Mouse (Mus musculus) regulatory T cell (primary cell): ENCODE measurements around the gene Mdga1.

Experiments
- in situ Hi-C: fragments of 300-600 bp; cut with MboI, MseI; formaldehyde crosslinking; loops from one replicate; pipeline ENCODE4 v1.15.1; 2025; ENCODE audit warnings: high pct_unique_total_duplicates

The Mdga1 gene

DNA sequence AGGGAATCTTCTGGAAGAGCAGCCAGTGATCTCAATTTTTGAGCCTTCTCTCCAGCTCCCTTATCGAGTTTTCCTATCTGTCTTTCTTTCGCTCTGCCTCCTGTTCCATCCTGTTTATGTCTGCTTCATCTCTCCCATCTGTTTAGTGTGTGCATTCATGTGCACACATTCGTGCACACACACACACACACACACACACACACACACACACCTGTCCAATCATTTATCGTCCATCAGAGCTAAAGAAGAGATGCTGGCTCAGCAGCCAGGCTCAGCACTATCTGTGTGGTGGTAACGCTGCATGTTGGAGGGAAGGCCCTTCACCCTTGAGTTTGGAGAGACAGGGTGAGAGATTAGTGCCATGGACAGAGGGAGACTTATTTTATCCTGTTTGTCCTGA, 13.3 kb upstream of the Mdga1 start:
- in situ Hi-C loops = loop anchor here (10.0 kb wide), 1 partner anchor 462 kb away; no protein-coding TSS in a partner anchor

DNA sequence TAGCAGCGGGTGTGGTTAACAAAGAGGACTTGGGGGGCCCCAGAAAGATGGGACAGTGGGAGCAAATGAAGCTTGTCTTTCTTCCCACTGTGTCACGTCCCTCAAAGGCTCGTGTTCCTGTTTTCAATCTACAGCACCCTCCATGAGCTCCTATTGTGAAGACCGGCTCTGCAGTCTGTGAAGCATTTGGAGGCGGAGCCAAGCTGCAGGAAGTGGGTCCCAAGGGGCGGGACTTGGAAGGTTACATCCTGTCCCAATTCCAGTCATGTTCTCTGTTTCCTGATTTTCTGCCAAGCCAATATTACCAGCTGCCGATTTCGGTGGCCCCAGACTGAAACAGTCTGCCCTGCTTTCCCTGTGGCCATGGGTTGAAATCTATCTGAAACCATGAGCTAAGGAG, 11.7 kb upstream of the Mdga1 start:
- in situ Hi-C loops = loop anchor here (10.0 kb wide), 1 partner anchor 463 kb away; no protein-coding TSS in a partner anchor

GRCm38 (mm10) chr17:29979841-29980240, 10.0 kb upstream of the Mdga1 start:
- in situ Hi-C loops = loop anchor here (10.0 kb wide), 1 partner anchor 465 kb away; no protein-coding TSS in a partner anchor

DNA sequence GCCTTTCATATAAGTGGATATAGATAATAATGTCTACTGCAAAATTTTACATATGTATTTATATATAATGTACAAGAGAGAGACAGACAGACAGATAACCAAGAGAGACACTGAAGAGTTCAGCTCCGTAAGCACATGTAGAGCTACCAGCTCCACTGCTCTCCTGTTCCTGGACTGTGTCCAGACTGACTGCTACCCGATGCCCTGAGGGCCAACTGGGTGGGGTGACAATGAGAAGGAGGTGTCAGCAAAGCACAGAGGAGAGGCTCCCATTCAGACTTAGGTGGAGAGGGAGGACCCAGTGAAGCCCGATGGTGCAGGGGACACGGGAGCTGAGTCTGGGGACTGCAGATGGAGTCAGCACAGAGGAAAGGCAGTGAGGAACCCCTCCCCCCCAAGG, 9.1 kb upstream of the Mdga1 start:
- in situ Hi-C loops = no loop called here

- in situ Hi-C loops = no loop called here
These were observed 5.8 kb upstream of the Mdga1 start for GRCm38 (mm10) chr17:29975731-29976130.

DNA sequence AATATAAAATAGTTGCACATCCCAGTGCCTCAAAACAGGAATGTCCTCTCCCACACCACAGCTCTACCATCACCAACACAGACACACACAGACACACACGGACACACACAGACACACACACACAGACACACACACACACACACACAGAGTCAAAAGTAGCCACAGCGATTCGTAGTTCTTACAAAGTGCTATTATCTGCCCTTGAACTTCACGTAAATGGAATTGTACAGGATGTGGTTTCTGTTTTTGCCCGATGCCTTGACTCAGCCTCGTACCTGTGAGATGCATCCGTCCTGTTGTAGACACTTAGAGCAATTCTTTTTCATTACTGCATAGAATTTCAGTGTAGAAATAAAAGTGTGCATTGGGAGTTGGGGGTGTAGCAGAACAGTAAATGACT, 3.3 kb upstream of the Mdga1 start:
- in situ Hi-C loops = no loop called here

- in situ Hi-C loops = no loop called here
These were observed 2.0 kb upstream of the Mdga1 start for GRCm38 (mm10) chr17:29971761-29972432.

- in situ Hi-C loops = no loop called here
These were observed 4.4 kb downstream of the Mdga1 start for GRCm38 (mm10) chr17:29965506-29965905.

GRCm38 (mm10) chr17:29963730-29964259, 6.1 kb downstream of the Mdga1 start:
- in situ Hi-C loops = no loop called here

GRCm38 (mm10) chr17:29955880-29956279, 14.0 kb downstream of the Mdga1 start:
- in situ Hi-C loops = no loop called here

DNA sequence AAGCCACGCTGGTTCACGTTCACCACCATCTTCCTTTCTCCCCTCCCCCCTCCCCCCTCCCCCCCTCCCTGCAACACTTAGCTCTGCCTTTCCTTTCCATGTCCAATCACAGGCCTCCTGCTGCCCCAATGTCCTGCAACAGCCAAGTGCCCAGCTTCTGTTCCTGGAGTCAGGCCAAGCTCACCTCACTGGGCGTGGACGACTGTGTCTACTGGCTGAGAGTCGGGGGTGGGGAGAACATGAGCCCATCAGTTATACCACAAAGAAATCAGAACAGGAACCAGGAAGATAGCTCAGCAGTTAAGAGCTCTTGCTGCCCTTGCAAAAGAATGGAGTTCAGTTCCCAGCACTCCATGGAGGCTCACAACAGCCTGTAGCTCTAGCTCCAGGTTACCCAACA, 15.6 kb downstream of the Mdga1 start:
- in situ Hi-C loops = no loop called here

DNA sequence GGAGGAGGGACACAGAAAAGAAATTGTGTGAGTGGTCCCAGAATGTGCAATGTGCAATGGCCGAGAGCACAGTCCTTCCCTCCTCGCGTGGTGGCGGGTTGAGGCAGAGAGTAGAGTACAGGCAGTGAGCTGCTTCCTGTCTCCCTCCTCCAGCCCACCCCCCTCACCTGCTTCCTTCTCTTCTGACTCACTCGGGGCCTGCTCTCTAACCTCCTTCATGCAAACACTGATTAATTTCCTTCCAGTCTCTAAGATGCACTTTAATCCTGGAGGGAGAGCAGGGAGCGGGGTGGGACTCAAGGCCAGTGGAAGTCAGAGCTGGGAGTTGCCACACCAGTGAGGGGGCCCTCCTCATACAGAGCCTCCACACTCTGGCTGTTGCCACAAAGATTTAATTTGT, 18.8 kb downstream of the Mdga1 start:
- in situ Hi-C loops = no loop called here

GRCm38 (mm10) chr17:29950574-29950973, 19.3 kb downstream of the Mdga1 start:
- in situ Hi-C loops = no loop called here

- in situ Hi-C loops = no loop called here
These were observed 22.6 kb downstream of the Mdga1 start for GRCm38 (mm10) chr17:29947271-29947714.

DNA sequence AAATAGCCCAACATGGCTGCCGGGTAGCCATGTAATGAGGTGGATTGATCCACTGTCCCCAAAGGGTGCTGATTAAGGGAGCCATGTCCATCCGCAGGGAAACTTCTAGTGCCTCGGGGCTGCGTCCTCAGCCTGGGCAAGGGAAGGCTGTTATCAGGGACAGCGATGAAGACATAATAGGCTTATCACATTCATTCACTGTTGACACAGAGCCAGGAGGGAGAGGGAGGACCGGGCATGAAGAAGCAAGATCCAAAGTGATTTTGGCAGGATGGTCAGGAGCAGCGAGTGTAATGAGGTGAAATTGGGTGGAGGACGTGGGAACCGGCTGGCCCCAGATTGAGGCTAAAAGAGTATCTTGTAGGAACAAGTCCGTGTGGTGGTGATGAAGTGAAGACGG, 25.5 kb downstream of the Mdga1 start:
- in situ Hi-C loops = no loop called here

DNA sequence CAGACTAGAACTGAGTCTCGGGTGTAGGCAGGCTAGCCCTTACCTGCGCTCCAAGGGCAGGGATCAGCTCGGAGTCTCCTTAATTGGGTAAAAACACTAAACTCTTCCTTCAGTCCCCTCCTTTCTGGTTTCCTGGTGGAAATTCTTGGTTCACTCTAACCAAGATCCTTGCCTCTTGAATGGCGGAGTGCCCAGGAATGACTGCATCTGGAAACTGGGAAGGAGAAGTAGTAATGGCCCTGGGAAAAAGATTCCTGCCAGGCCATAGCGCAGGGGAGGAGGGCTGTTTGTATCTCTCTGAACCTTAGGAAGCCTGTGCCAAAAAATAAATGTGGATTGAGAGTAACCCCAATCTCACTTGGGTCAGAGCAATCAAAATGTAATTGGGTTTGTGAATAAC, 30.9 kb downstream of the Mdga1 start:
- in situ Hi-C loops = no loop called here

GRCm38 (mm10) chr17:29937350-29937781, 32.5 kb downstream of the Mdga1 start:
- in situ Hi-C loops = no loop called here

GRCm38 (mm10) chr17:29934133-29934851, 35.6 kb downstream of the Mdga1 start:
- in situ Hi-C loops = no loop called here

DNA sequence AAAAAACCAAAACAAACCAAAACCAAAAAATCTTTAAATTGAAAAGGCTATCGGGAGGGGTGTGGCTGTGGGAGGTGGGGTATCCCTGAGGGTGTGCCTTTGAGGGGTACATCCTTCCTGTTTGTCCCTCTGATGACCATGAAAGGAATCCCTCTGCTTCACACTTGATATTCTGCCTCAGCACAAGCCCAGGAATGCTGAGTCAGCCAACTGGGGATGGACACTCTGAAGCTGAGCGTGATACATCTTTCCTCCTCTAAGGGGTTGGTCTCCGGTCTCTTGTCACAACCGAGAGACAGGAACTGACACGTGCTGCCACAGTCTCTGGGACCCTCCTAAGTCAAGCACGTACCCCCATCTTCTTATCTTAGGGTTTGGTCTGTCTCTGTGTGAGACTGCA, 37.1 kb downstream of the Mdga1 start:
- in situ Hi-C loops = no loop called here

DNA sequence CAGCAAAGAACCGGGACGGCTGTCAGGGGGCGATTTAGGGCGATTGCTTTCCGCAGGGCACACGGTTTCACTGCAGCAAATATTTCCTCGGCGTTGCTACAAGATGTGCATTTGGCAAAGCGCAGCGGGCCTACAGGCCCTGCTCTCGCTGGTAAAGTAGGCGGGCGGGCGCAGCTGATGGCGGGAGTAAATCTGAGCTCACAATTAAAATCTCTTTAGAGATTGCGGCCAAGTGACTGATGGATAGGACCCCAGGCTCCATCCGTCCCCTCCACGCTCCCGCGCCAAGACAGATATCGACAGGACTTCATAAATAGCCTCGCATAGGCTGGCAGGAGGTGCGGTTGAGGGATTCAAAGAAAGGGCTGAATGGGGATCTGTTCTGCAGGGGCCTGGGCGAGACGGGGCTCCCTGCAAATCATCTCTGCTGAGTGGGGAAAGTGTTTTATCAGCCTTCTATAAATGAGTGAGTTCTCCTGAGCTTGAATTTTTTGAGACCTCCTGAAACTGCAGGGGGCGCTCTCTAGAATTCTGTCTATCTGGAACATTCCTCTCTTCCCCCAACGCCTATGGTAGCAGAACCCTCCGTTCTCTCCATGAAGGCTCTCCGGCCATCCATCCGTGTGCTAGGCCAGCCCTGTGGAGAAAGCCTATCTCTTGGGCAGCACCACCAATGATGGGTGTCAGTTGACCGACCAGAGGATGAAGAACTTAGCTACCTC, 38.5 kb downstream of the Mdga1 start:
- in situ Hi-C loops = no loop called here

DNA sequence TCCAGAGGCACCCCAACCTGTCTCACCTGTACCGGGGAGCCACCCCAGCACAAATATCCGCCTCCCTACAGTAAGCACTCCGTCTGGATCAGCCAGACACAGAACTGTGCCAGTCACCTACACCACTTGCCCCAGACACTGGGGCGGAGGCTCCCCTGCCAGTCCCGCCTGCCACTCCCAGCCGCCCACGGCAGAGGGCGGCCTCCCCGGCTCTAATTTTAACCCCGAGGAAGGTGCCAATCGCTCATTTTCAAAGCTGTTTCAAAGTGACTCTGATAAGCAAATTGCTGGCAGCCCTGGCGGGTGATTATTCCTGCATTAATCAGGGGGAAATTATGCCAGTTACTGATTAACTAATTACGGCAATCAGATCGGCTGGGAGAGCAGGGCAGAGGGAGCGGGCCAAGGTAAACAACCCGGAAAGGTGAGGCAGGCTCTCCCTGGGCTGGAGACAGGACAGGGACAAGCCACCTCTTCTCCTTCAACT, 41.1 kb downstream of the Mdga1 start:
- in situ Hi-C loops = no loop called here
